Mouse (Mus musculus) CH12.LX (cell line): ENCODE results near the gene Ctbp2. TPM values are rescaled to one million over a fixed set of nuclear protein-coding genes. Genes with fewer than 3 reads are reported as not detected.

ENCODE experiments used
- DNase-seq: peaks from one replicate; pipeline ENCODE4 v3.0.0-alpha.2; 2013; ENCODE audit errors: extremely low read depth
- H3K27ac ChIP-seq: 2 replicates; pipeline ENCODE4 v1.5.1; 2012; ENCODE audit warnings: low read depth, mild to moderate bottlenecking, control low read depth, moderate library complexity; ENCODE audit not compliant: insufficient read depth
- H3K27me3 ChIP-seq: replicated peaks from 2 replicates; pipeline ENCODE3; 2012; ENCODE audit warnings: inconsistent platforms
- H3K36me3 ChIP-seq, 2 experiments: replicated peaks in 1 of 2; 2 replicates each; pipeline versions ENCODE3 to v1.6.1; 2012; ENCODE audit warnings: inconsistent platforms in 1 of 2, low read length in 1 of 2, mild to moderate bottlenecking in 1 of 2, mixed read lengths in 1 of 2, moderate library complexity in 1 of 2; ENCODE audit not compliant: control insufficient read depth in 1 of 2, insufficient read depth in 1 of 2
- H3K4me1 ChIP-seq, 2 experiments: 2 replicates each; pipeline ENCODE4 v1.6.1; 2012; ENCODE audit warnings: inconsistent platforms in 1 of 2, moderate library complexity in 1 of 2; ENCODE audit not compliant: insufficient read depth in 2 of 2, control insufficient read depth in 1 of 2
- H3K4me2 ChIP-seq: 2 replicates; pipeline ENCODE4 v1.6.1; 2012; ENCODE audit warnings: low read depth, mild to moderate bottlenecking, control low read depth; ENCODE audit not compliant: poor library complexity, insufficient read depth, severe bottlenecking
- H3K4me3 ChIP-seq, 3 experiments: fragments of 150-350 bp in 1 of 3; sonication (generic) in 1 of 3; replicated peaks in 1 of 3; 2 replicates each; pipeline versions ENCODE3 to v1.5.1; 2011 to 2012; ENCODE audit warnings: low read depth in 2 of 3, low read length in 2 of 3, mild to moderate bottlenecking in 2 of 3, moderate library complexity in 2 of 3, control low read depth in 1 of 3, improper control_type of control experiment in 1 of 3, inconsistent platforms in 1 of 3, mixed read lengths in 1 of 3; ENCODE audit not compliant: poor library complexity in 1 of 3
- H3K79me2 ChIP-seq: replicated peaks from 2 replicates; pipeline ENCODE4 v1.6.1; 2012; ENCODE audit warnings: mild to moderate bottlenecking, moderate library complexity; ENCODE audit not compliant: control insufficient read depth, poor library complexity, insufficient read depth, severe bottlenecking; ENCODE audit errors: extremely low read depth
- H3K9ac ChIP-seq: 2 replicates; pipeline ENCODE4 v1.6.1; 2012; ENCODE audit warnings: low read depth, mild to moderate bottlenecking, control low read depth, moderate library complexity; ENCODE audit not compliant: insufficient read depth
- H3K9me3 ChIP-seq: replicated peaks from 2 replicates; pipeline ENCODE3; 2012; ENCODE audit warnings: low read length, inconsistent platforms, mixed read lengths
- JUN ChIP-seq: IDR thresholded peaks from 2 replicates; pipeline ENCODE4 v1.6.1; 2011; ENCODE audit warnings: low read depth, mild to moderate bottlenecking, low read length, improper control_type of control experiment, moderate library complexity; ENCODE audit not compliant: insufficient read depth
- dilution Hi-C: fragments of 300-500 bp; cut with MboI; formaldehyde crosslinking; loops from 2 replicates; pipeline ENCODE4 v1.14.3; 2020; ENCODE audit warnings: low sequenced_read_pairs; ENCODE audit not compliant: extremely low pct_unique_long_range_greater_than_20kb, extremely low pct_ligation_motif_present
- in situ Hi-C: fragments of 300-500 bp; cut with MboI; formaldehyde crosslinking; loops from 3 replicates; pipeline ENCODE4 v1.14.3; 2019; ENCODE audit warnings: low sequenced_read_pairs, low pct_ligation_motif_present, low pct_unique_long_range_greater_than_20kb, mixed read lengths
- polyA plus RNA-seq: library from polyadenylated mRNA; unstranded; fragments of >175 nt; gene quantifications from 2 replicates; pipeline ENCODE4 v1.2.1, GENCODE M21; 2012; ENCODE audit warnings: low read depth; ENCODE audit not compliant: insufficient read length
- total RNA-seq, 2 experiments: library from RNA; depleted of rRNA; stranded (reverse); fragments of 300-350 nt in 1 of 2; fragments of >200 nt in 1 of 2; gene quantifications; 2 replicates each; pipeline ENCODE4 v1.2.3; 2012 to 2014

Ctbp2 gene
- total and polyA plus RNA-seq, 3 experiments: 0.59 to 1.1 (median 0.68) TPM

GRCm38 (mm10) chr7:132939118-132939517 is 185.0 kb downstream of the Ctbp2 start:
- H3K9me3 ChIP-seq: no peaks in the 10 kb centered on the region

More at GRCm38 (mm10) chr7:132939118-132939517, 185.0 kb downstream of the Ctbp2 start:
- Histone ChIP-seq H3K4me3 (no peak overlapping the region), H3K4me2 (no peak overlapping the region), H3K4me1 (no peaks in the 10 kb centered on the region), H3K9ac (no peak overlapping the region), H3K27ac (no peak overlapping the region), H3K36me3 (no peaks in the 10 kb centered on the region), H3K79me2 (peaks cover 23% of the 10 kb centered on the region), H3K27me3 (no peaks in the 10 kb centered on the region)
- no peak for DNase-seq
- in situ Hi-C loops: loop anchor here (10.0 kb wide), 1 partner anchor 56 kb away; no protein-coding TSS in a partner anchor
- dilution Hi-C loops: no loop called here
- TF ChIP-seq JUN: no peak

Other genes starting within 250 kb of the Ctbp2 start
- gene Zranb1, start 193.2 kb downstream of the Ctbp2 start, total RNA-seq (2012; rRNA removed): 10.8 and 11.3 TPM in 2 replicates
- 17.6 and 22.0 TPM in 2 replicates for gene Zranb1, start 193.2 kb downstream of the Ctbp2 start, total RNA-seq (2014; rRNA removed)
- 11.6 and 11.7 TPM in 2 replicates for gene Zranb1, start 193.2 kb downstream of the Ctbp2 start, polyA plus RNA-seq
- gene Fgfr2, start 1.0 kb downstream of the Ctbp2 start, total RNA-seq (2012; rRNA removed): not detected in 2 replicates
- gene Fgfr2, start 1.0 kb downstream of the Ctbp2 start, total RNA-seq (2014; rRNA removed): not detected in 2 replicates
- gene Fgfr2, start 1.0 kb downstream of the Ctbp2 start, polyA plus RNA-seq: not detected in 2 replicates